Mouse (Mus musculus) lung, embryonic 16.5 days (tissue): ENCODE results near the gene Ogfr. TPM values are rescaled to one million over a fixed set of nuclear protein-coding genes. Genes with fewer than 3 reads are reported as not detected.

Source experiments
- ATAC-seq: fragments of 200-750 bp; cut with Nextera tagmentation; 2 replicates; pipeline ENCODE4 v1.8.0; 2017; ENCODE audit warnings: low read depth, mild to moderate bottlenecking, moderate library complexity
- H3K27ac ChIP-seq: fragments of 300-500 bp; sonication (generic); 2 replicates; pipeline ENCODE4 v1.5.1; 2014; ENCODE audit warnings: mild to moderate bottlenecking, control low read depth, low read length
- H3K27me3 ChIP-seq: fragments of 300-500 bp; sonication (generic); 2 replicates; pipeline ENCODE4 v1.6.1; 2014; ENCODE audit warnings: low read depth, low read length, mixed read lengths; ENCODE audit not compliant: control insufficient read depth, insufficient read depth
- H3K36me3 ChIP-seq: fragments of 300-500 bp; sonication (generic); 2 replicates; pipeline ENCODE4 v1.6.1; 2014; ENCODE audit warnings: low read length; ENCODE audit not compliant: control insufficient read depth, insufficient read depth
- H3K4me1 ChIP-seq: fragments of 300-500 bp; sonication (generic); replicated peaks from 2 replicates; pipeline ENCODE4 v1.6.1; 2014; ENCODE audit warnings: low read length, mixed read lengths; ENCODE audit not compliant: control insufficient read depth, insufficient read depth
- H3K4me2 ChIP-seq: fragments of 300-500 bp; sonication (generic); 2 replicates; pipeline ENCODE4 v1.6.1; 2014; ENCODE audit warnings: low read depth, low read length, control low read depth
- H3K4me3 ChIP-seq: fragments of 300-500 bp; sonication (generic); 2 replicates; pipeline ENCODE4 v1.5.1; 2014; ENCODE audit warnings: mild to moderate bottlenecking, low read length, control low read depth
- H3K9ac ChIP-seq: fragments of 300-500 bp; sonication (generic); 2 replicates; pipeline ENCODE4 v1.6.1; 2014; ENCODE audit warnings: low read length, control low read depth
- H3K9me3 ChIP-seq: fragments of 300-500 bp; sonication (generic); 2 replicates; pipeline ENCODE4 v1.6.1; 2016; ENCODE audit warnings: low read length; ENCODE audit not compliant: control insufficient read depth
- WGBS: fragments of 180-500 bp; shearing (Covaris S2); extraction: QIAGEN DNeasy Blood & Tissue Kit; methylation state at CpG from one replicate; pipeline ENCODE4 v1.1.7; 2014; 5-methylcytosine and 5-hydroxymethylcytosine counted together
- polyA plus RNA-seq: library from polyadenylated mRNA; unstranded; fragments of >200 nt; fragmentation: Nextera tagmentation; extraction: Ambion mirVana; gene quantifications from 2 replicates; pipeline ENCODE4 v1.2.1, GENCODE M21; 2015

Gene Ogfr
- polyA plus RNA-seq, 1 experiment from 2014 or later, result 46.9 TPM

GRCm38 (mm10) chr2:180642555-180643260, 53.7 kb downstream of the Ogfr start, which contains the start of gene Tcfl5:
Gene Tcfl5 (minus strand): TSS chr2:180642708.
- H3K27me3 ChIP-seq, result peaks cover 41% of the 10 kb centered on the region
- H3K27ac ChIP-seq, result no peak within 1 kb of the TSS
- WGBS, result 3% methylated on average over 6 of the region's 56 CpGs

GRCm38 (mm10) chr2:180643626-180644025, 54.6 kb downstream of the Ogfr start:
- H3K27me3 ChIP-seq, result peaks cover 41% of the 10 kb centered on the region
- no peak overlapping the region for H3K9ac ChIP-seq
- H3K4me3 ChIP-seq, result no peak overlapping the region

More at GRCm38 (mm10) chr2:180642555-180643260, 53.7 kb downstream of the Ogfr start, which contains the start of gene Tcfl5:
- no peaks in the 10 kb centered on the region for H3K36me3 ChIP-seq
- peak within 1 kb of the TSS; percentile 48 for H3K4me2 ChIP-seq
- H3K9me3 ChIP-seq, result peaks cover 13% of the 10 kb centered on the region
- H3K4me3 ChIP-seq, result peak within 1 kb of the TSS; percentile 39
- H3K9ac ChIP-seq, result no peak within 1 kb of the TSS
- peak; percentile 15; the same call in 1 of the 2 replicates for ATAC-seq
- peaks cover 4% of the 10 kb centered on the region; the same call in 1 of the 2 replicates for H3K4me1 ChIP-seq

More at GRCm38 (mm10) chr2:180643626-180644025, 54.6 kb downstream of the Ogfr start:
- H3K4me1 ChIP-seq, result peaks cover 4% of the 10 kb centered on the region; the same call in 1 of the 2 replicates
- peaks cover 13% of the 10 kb centered on the region for H3K9me3 ChIP-seq
- no peak overlapping the region for H3K4me2 ChIP-seq
- H3K36me3 ChIP-seq, result no peaks in the 10 kb centered on the region
- ATAC-seq, result no peak
- H3K27ac ChIP-seq, result no peak overlapping the region

Other genes starting within 250 kb of the Ogfr start
- gene Slco4a1, start 133.0 kb upstream of the Ogfr start, polyA plus RNA-seq, result 0.98 and 1.2 TPM in 2 replicates
- gene Ntsr1, start 89.3 kb upstream of the Ogfr start, polyA plus RNA-seq, result 0.43 and 0.98 TPM in 2 replicates
- gene Mrgbp, start 7.9 kb upstream of the Ogfr start, polyA plus RNA-seq, result 27.4 and 28.7 TPM in 2 replicates
- gene Col9a3, start 8.5 kb downstream of the Ogfr start, polyA plus RNA-seq, result 36.9 and 38.3 TPM in 2 replicates
- 0.15 TPM in 1 of 2 replicates, not detected in the other for gene Tcfl5, start 53.5 kb downstream of the Ogfr start, polyA plus RNA-seq
- 27.6 and 28.2 TPM in 2 replicates for gene Dido1, start 120.8 kb downstream of the Ogfr start, polyA plus RNA-seq
- gene Gid8, start 120.9 kb downstream of the Ogfr start, polyA plus RNA-seq, result 49.4 and 50.9 TPM in 2 replicates
- gene Slc17a9, start 136.0 kb downstream of the Ogfr start, polyA plus RNA-seq, result 1.5 and 2.1 TPM in 2 replicates
- gene Bhlhe23, start 187.7 kb downstream of the Ogfr start, polyA plus RNA-seq, result not detected in 2 replicates